Mouse (Mus musculus): Measurements from ENCODE around the gene Kcnb1.
"Not testable (repeated sequence)": the region's sequence is repeated elsewhere in the genome, so short reads cannot be mapped to it uniquely, and the experiment has no call there.

Gene Kcnb1

GRCm38 (mm10) chr2:167190076-167190399 is at the start of gene Kcnb1:
TSS of gene Kcnb1 (minus strand) at chr2:167190155.
- DNase-seq: peak; percentile 54

- no peak for DNase-seq
Observed at GRCm38 (mm10) chr2:167239262-167239661, 49.3 kb upstream of the Kcnb1 start.

DNA sequence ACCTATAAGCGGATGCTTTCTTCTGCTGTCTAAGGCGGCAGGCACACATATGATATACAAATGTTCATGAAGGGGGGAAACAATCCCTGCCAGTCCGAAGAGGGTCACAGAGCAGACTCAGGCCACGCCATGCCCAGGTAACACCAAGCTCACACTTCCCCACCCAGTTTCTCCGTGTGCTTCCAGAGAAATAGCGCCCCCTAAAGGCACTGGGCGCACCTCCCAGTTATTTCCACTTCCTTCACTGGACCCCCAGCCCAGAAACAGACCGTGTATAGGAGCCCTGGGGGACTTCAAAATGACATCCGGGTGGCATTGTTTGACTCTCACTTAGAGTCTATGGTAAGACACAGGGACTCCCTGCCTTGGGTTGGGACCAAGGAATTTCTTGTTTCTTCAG is 47.3 kb upstream of the Kcnb1 start:
- DNase-seq: no peak

DNA sequence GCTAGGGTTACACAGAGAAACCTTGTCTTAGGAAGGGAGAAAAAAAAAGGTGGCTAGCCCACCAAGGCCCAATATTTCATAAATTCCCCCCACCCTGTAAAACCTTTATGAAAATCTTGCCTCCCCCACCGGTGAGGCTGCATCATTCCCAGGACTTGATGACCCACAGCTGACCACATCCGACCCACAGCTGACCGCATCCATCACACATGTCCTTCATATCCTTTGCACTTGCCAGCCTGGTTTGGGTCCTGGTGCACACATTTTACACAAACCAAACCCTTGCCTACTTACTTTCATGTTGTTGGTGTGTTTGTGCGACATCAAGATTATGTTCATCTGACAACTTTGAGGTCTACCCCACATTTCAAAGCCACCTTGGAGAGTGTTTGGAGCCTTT is 46.2 kb upstream of the Kcnb1 start:
- DNase-seq: no peak

DNA sequence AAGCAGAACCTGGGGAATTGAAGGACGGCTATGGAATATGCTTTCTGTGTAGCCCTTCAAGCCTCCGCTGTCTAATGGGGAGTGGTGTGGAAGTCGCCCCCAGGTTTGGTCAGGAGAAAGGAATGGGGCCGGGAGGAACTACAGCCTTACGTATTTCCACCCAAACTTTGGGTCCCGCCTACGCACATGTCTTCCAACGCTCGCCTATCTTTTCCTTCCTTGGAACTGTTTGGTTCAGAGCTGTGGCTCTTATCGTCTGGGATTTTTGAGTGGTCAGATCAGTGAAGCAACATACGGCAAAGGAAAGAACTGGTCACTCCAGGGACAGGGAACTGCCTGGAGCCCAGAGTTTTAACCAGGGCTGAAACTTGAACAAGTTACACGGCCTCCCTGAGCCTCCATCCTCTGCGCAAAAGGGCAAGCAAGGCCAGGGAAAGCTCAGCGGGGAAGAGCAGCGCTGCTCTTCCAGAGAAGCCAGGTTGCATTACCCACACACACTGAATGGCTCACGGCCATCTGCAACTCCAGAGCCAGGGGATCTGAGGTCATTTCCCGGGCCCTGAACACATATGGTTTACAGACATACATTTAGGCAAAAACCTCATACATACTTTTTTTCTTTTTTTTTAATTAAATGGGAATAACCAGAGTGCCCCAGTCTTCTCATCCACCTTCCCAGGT is 45.5 kb upstream of the Kcnb1 start:
- DNase-seq: no peak

DNA sequence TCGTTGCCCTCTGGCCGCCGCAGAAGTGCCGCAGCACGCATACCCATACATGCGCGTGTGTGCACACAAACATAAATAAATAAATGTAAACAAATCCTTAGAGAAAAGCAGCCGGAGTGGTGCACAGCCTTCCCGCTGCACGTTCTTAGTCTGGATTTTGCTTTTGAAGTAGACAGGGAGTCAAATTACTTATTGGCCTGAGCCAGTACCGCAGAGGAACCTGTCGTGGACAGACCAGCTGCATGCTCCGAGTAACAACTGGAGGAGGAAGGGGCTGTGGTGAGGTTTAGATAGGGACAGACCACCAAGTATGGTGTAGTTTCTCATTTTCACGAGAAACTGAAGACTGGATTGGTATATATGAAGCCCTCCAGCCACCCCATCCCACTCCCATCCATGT is 43.8 kb upstream of the Kcnb1 start:
- DNase-seq: no peak

DNA sequence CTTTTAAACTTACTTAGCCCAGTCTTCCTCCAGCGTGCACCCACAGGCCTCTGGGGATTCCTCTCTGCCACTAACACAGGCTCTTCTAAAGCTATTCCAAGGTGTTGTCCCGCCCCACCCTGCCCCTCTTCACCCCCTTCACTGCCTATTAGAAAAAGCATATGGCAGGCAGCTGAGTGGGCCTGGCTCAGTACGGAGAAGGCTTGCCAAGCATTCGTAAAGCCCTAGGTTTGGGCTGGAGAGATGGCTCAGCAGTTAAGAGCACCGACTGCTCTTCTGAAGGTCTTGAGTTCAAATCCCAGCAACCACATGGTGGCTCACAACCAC is 43.0 kb upstream of the Kcnb1 start:
- DNase-seq: no peak

DNA sequence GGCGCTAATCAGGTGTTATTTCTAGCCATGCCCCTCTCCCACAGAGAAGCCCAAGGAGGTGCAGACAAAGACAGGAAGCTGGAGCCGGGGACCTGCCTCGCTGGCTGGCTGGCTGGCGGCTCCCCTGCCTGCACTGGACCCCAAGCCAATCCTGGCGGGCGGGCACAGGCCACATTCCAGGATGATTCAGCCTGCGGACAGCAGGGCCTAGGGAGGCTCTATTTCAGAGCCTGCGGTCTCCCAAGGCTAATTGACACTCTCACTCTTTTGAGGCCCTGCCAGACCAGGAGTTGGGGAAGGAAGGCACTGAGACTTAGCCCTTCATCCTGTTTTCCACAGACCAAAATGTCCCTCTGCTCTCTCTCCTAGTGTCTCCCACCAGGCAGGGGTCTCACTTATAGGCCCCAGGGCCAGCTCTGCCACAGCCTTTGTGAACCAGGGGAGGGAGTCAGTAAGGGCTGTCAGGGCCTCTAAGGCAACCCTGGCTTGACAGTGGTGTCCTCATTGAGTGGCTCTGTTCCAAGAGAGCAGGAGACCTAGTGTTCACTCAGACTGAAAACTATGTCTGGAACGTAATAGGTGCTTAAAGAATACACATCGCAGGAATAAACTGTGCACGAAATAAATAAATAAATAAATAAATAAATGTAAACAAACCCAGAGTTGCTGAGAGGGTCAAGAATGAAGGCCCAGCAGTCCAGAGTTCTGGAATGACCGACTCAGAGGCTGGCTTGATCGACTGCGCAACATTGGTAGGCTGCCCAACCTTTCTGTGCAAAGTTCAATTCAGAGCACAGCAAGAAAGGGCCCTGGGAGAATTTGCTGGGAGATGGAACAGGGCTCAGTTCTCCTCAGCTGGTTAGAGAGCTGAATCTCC is 42.4 kb upstream of the Kcnb1 start:
- DNase-seq: no peak

GRCm38 (mm10) chr2:167230554-167230953 is 40.6 kb upstream of the Kcnb1 start:
- DNase-seq: no peak

- no peak for DNase-seq
Observed at GRCm38 (mm10) chr2:167224937-167225336, 35.0 kb upstream of the Kcnb1 start.

DNA sequence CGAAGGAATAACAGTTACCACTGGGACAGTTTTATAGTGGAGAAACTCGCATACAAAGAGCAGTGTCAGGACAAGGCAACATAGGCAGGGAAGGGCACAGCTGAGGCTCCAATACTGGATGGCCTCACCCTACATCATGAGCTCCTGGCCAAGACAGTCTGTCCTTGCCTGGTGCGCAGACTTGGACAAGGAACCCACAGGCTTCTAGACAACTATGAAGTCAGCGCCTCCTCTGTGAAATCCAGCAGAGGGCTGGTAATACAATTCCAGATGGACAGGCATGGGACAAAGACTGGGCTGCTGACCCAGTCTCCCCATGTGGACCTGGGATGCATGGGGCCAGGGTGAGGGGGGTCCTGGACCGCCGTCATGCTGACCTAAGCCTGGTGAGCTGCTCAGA is 34.2 kb upstream of the Kcnb1 start:
- DNase-seq: no peak

DNA sequence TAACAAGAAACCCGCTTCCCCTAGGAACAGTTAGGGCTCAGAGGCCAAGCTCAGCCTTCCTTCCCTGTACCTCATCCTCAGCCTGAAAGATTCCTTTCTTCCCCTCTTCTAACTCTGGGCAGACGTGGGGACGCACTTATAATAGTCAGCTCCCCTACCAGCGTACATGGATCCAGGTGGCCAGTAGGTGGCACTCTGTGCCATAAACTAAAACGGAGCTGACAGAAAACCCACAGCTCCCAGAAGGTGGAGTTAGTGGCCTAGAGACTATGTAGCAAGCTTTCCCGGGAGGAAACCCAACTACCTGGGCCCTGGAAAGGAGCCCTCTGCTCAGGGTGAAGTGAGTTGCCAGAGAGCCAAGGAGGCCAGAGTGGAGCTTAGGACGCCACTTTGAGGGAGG is 32.2 kb upstream of the Kcnb1 start:
- DNase-seq: peak; percentile 66

GRCm38 (mm10) chr2:167221159-167221845 is 31.3 kb upstream of the Kcnb1 start:
- no peak for DNase-seq

DNA sequence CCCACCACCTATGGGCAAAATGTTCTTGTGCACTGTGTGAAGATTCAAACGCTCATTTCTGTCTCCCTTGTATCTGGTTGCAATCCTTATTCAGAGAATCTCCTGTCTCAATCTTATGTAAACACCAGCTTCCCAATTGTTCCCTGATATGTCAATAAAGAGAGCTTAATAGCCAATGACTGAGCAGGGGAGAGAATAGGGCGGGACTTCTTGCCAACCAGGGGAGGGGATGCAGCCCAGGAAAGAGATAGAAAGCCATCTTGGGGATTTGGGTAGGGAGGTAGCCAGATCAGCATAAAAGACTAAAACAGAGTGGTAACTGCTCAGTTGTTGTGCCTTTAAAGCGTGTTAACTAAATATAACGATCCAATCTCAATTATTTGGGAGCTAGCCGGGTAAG is 30.8 kb upstream of the Kcnb1 start:
- no peak for DNase-seq

GRCm38 (mm10) chr2:167219154-167219775 is 29.3 kb upstream of the Kcnb1 start:
- DNase-seq: peak; percentile 77

GRCm38 (mm10) chr2:167213666-167214065 is 23.7 kb upstream of the Kcnb1 start:
- no peak for DNase-seq

GRCm38 (mm10) chr2:167213076-167213475 is 23.1 kb upstream of the Kcnb1 start:
- no peak for DNase-seq

DNA sequence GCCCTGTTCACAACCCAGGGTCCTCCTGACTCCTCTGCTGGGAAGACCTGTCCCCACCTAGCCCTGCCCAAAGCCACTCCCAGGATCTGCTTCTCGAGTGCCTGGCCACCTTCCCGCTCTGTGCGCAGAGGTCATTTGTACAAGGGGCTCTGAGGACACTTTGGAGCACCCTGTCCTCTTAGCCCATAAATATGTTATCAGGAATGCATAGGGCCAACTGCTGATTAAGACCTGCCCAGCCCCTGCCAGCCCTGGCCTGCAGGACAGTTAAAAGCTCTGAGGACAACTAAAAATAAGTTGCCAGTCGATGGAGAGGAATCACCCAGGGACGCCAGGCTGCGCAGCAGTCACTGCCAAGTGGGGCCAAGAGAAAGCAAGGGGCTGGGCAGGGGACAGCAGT is 22.6 kb upstream of the Kcnb1 start:
- DNase-seq: no peak

DNA sequence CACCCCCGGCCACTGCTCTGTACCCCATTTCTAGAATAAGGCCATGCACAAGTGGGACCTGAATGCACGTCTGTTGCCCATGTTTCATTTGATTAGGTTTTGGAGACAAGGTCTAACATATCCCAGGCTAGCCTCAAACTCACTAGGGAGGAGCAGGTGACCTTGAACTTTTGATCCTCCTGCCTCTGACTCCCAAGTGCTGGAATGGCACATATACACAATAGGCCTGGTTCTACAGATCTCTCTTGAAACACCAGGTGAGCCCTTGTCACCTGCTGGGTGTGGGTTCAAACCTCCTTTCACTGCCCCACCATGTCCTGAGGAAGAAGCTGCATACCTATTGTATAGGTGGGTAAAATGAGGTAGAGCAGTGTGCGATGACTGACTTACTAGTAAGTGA is 22.1 kb upstream of the Kcnb1 start:
- DNase-seq: no peak

DNA sequence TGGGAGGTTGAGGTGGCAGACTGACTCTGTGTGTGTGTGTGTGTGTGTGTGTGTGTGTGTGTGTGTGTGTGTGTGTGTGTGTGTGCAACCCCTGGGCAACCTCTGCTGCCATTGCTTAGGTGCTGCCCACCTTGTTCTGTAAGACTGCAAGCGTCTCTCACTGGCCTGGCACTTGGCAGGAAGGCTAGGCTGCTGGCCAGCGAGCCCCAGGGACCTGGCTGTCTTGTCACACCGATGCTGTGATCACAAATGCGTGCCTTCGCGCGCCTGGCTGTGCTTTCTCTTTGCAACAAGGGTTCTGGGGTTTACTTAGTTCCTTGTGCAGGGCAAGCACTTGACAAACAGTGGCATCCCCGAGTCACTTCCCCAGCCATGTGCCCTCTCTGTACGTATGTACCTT is 19.9 kb upstream of the Kcnb1 start:
- peak; percentile 73 for DNase-seq

GRCm38 (mm10) chr2:167208984-167209383 is 19.0 kb upstream of the Kcnb1 start:
- DNase-seq: no peak

GRCm38 (mm10) chr2:167205918-167206629 is 16.1 kb upstream of the Kcnb1 start:
- no peak for DNase-seq

DNA sequence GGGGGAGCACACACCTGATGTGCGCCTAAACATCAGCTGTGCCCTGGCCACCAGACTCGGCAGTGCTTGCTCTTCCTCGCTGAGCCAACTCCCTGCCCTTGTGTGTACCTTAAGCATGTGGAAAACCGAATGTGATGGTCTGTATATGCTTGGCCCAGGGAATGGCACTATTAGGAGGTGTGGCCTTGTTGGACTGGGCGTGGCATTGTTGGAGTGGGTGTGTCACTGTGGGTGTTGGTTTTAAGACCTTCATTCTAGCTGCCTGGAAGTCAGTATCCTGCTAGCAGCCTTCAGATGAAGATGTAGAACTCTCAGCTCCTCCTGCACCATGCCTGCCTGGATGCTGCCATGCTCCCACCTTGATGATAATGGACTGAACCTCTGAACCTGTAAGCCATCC is 14.7 kb upstream of the Kcnb1 start:
- not testable (repeated sequence) for DNase-seq
